Mouse (Mus musculus) stomach, embryonic 15.5 days (tissue): ENCODE data around the gene Lin28b. TPM values are rescaled to one million over a fixed set of nuclear protein-coding genes. Genes with fewer than 3 reads are reported as not detected.

Experiments used
- ATAC-seq: fragments of 200-750 bp; cut with Nextera tagmentation; 2 replicates; pipeline ENCODE4 v1.8.0; 2017; ENCODE audit warnings: low read depth, moderate number of reproducible peaks, moderate TSS enrichment; ENCODE audit not compliant: insufficient read depth, low FRiP score
- H3K27ac ChIP-seq: fragments of 300-500 bp; sonication (generic); 2 replicates; pipeline ENCODE4 v1.5.1; 2015; ENCODE audit warnings: mild to moderate bottlenecking, inconsistent platforms
- H3K27me3 ChIP-seq: fragments of 300-500 bp; sonication (generic); replicated peaks from 2 replicates; pipeline ENCODE4 v1.6.1; 2015; ENCODE audit warnings: inconsistent platforms
- H3K36me3 ChIP-seq: fragments of 300-500 bp; sonication (generic); 2 replicates; pipeline ENCODE4 v1.6.1; 2015; ENCODE audit warnings: inconsistent platforms
- H3K4me1 ChIP-seq: fragments of 300-500 bp; sonication (generic); 2 replicates; pipeline ENCODE4 v1.6.1; 2015; ENCODE audit warnings: inconsistent platforms
- H3K4me2 ChIP-seq: fragments of 300-500 bp; sonication (generic); 2 replicates; pipeline ENCODE4 v1.6.1; 2015; ENCODE audit warnings: mild to moderate bottlenecking, inconsistent platforms
- H3K4me3 ChIP-seq: fragments of 300-500 bp; sonication (generic); replicated peaks from 2 replicates; pipeline ENCODE4 v1.5.1; 2015; ENCODE audit warnings: inconsistent platforms
- H3K9ac ChIP-seq: fragments of 300-500 bp; sonication (generic); 2 replicates; pipeline ENCODE4 v1.6.1; 2015; ENCODE audit warnings: inconsistent platforms
- H3K9me3 ChIP-seq: fragments of 300-500 bp; sonication (generic); 2 replicates; pipeline ENCODE4 v1.6.1; 2016; ENCODE audit warnings: inconsistent platforms
- whole genome bisulfite sequencing: fragments of 180-500 bp; shearing (Covaris S2); methylation state at CpG from one replicate; pipeline ENCODE4 v1.1.7; 2015; 5-methylcytosine and 5-hydroxymethylcytosine counted together
- polyA plus RNA-seq: library from polyadenylated mRNA; unstranded; fragments of >200 nt; fragmentation: Nextera tagmentation; extraction: Ambion mirVana; gene quantifications from 2 replicates; pipeline ENCODE4 v1.2.1, GENCODE M21; 2015

Gene Lin28b
- polyA plus RNA-seq, 1 experiment from 2014 or later: 1.7 TPM

DNA sequence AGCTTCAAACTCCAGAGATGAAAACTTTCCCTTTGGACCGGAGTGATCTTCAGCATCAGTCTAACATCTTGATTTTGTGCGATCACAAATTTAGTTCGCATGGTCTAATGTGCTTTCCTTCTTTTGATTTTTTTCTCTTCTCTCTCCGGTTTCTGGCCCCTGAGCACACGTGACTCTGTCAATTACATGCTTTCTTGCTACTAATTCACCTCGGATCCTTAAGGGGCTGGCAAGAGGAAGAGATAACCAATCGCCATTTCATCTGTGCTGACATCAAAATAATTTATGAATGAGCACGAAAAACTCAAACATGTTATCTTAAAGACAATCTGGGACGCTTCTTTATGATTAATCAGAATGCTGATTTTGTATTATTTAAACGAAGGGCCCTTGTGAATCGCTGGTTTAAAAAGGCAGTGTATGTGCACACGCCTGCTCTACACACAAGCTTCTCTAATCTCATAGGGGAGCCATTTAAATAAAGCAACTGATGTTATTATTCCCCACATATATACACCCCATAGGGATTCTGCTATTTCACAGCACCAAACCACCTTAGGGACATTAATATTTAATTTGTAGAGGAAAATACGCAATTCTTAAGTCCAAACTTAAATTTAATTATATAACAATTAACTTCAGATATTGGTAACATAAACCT lies 16.0 kb downstream of the Lin28b start:
- H3K9me3 ChIP-seq: no peaks in the 10 kb centered on the region
- H3K9ac ChIP-seq: no peak overlapping the region
- no peaks in the 10 kb centered on the region for H3K36me3 ChIP-seq
- 2% methylated on average over 13 of the region's 13 CpGs for WGBS
- peaks cover 20% of the 10 kb centered on the region for H3K27me3 ChIP-seq
- no peak for ATAC-seq
- H3K4me3 ChIP-seq: peak overlapping the region; percentile 42
- H3K27ac ChIP-seq: no peak overlapping the region
- peaks cover 6% of the 10 kb centered on the region; the same call in 1 of the 2 replicates for H3K4me1 ChIP-seq
- H3K4me2 ChIP-seq: peak overlapping the region; percentile 57

DNA sequence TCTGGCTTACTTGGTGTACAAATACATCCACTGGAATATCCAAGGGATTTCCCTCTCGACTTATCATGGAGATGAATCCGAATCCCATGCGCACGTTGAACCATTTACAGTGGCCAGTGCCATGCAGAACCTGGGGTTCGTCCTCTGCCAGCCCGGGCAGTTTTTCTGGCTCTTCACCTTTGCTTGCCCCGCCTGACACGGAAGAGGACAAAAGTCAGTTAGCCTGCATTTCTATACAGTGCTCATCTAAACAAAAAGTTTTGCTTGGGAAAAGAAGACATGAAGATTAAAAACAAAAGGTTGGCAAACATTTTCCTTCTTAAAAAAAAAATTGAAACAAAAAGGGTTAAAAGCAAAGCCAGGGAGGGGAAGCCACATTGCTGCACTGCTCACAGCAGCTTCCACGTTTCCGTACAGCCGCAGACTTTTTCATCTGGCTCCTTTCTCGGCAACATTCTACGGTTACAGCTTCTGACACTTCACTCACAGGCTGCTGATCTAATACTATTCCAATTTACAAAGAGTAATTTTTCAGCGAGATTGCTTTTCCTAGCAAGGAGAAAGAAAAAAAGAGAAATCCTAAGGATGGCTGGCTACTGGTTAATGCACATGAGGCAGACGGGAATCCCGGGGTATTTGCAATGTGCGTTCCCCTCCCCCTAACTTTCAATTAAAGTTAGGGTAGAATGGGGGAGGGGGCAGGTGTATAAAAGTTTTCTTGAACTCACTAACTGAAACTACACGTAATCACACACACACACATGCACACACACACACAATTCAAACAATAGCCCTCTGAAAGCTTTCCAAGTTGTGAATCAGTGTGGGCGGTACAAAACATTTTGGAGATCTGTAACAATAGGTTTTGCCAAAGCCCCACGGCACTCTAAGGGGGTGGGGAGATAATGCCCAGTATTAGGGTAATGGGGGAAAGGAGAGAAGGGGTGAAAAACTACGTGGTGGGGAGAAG lies 16.9 kb downstream of the Lin28b start:
- Histone ChIP-seq H3K36me3 (no peaks in the 10 kb centered on the region), H3K9me3 (no peaks in the 10 kb centered on the region), H3K4me1 (peaks cover 6% of the 10 kb centered on the region; the same call in 1 of the 2 replicates), H3K4me2 (peak overlapping the region; percentile 57), H3K27ac (no peak overlapping the region), H3K4me3 (peak overlapping the region; percentile 42), H3K9ac (no peak overlapping the region), H3K27me3 (peaks cover 20% of the 10 kb centered on the region)
- no peak for ATAC-seq
- WGBS: 2% methylated on average over 21 of the region's 21 CpGs

DNA sequence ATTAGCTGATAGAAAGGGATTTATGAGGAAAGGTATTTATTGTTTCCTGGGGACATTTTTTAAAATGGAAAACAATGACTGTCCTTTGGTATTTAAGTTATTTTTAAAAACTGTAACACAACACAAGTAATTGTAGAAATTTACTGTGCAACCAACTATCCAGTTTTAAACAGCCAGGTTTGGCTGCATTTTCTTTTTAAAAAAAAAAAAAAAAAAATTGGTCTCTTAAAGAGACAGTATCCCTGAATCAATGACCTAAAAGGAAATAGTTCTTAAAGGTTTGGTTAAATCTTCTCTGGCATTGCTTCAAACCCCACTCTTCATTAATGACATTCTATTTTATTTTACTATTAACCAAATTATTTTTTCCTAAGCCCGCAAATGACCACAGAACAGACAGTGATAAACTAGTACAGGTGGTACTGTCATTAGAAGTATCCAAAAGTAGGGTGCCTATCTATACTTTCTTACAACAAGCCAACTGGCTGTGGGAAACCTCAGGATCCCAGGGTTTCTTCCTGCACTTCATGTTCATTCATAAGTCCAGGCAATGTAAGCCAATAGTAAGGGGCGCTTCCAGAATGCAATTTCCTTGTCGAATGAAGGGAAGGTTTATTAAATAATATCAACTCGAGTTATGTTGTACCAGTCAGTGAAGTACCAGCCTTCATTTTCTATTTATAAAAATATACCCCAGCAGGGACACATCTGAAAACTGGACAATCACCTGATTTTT lies 17.8 kb downstream of the Lin28b start:
- no peak overlapping the region for H3K4me3 ChIP-seq
- WGBS: 27% methylated on average over 4 of the region's 4 CpGs
- ATAC-seq: no peak

DNA sequence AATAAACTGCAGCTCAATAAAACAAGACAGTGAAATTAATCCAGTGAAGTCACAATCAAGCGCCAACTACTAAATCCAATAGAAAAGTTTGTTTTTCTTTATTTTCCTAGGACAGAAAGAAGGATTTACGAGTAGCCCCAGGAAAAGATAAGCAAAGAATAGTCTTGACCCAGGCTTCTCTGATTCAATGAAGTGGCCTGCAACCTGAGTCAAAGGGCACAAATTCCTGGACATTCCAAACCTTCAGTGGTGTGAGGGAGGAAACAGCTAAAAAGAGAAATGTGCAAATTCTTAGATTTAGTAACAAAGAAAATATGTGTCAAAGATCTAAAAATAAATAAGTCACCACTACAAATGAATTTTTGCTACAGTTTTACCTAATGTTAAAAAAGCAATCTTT lies 27.6 kb downstream of the Lin28b start:
- Histone ChIP-seq H3K36me3 (no peaks in the 10 kb centered on the region), H3K4me3 (no peak overlapping the region), H3K4me2 (no peak overlapping the region), H3K9ac (no peak overlapping the region), H3K9me3 (no peaks in the 10 kb centered on the region), H3K4me1 (no peaks in the 10 kb centered on the region), H3K27ac (no peak overlapping the region), H3K27me3 (no peaks in the 10 kb centered on the region)
- 52% methylated on average over 2 of the region's 2 CpGs for WGBS
- no peak for ATAC-seq

More for the DNA sequence above, 17.8 kb downstream of the Lin28b start:
- peak overlapping the region; percentile 57 for H3K4me2 ChIP-seq
- H3K4me1 ChIP-seq: peaks cover 4% of the 10 kb centered on the region; the same call in 1 of the 2 replicates
- H3K36me3 ChIP-seq: no peaks in the 10 kb centered on the region
- H3K9me3 ChIP-seq: no peaks in the 10 kb centered on the region
- H3K9ac ChIP-seq: no peak overlapping the region
- no peak overlapping the region for H3K27ac ChIP-seq
- peaks cover 15% of the 10 kb centered on the region for H3K27me3 ChIP-seq

DNA sequence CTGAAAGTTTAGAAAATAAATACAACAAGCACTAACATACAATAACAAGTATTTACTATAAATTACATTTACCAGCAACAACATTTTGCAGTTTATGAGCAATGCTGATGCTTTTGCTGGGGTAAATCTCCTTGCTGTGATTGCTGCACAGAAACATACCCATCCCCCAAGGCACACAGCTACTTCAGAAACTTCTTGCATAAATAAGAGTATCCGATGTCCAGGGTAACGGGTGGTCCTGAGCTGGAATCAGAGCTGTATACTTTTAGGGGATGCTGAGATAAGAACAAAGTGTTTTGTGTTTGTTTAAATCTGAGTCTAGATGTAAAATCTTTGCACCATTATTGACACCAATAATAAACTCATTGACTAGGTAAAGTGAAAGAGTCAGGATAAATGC lies 28.1 kb downstream of the Lin28b start:
- ATAC-seq: no peak

DNA sequence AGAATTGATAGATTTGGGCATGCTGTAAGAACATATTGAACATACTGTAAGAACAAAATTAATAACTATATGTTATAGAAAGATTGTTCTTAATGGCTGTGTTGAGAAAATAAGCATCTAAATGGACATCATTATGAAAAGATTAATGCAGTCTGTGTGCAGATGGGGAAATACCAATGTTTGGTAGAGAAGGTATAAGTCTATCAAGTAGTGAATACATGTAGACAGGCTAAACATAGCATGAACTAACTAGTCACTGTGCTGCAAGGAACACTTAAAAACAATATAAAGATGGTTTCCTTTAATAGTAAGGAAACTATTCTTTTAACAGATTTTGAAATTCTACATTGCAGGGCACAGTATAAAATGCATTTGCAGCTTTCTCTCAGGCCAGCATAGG lies 39.6 kb downstream of the Lin28b start:
- H3K36me3 ChIP-seq: no peaks in the 10 kb centered on the region
- H3K4me2 ChIP-seq: peak overlapping the region; percentile 38; the same call in 1 of the 2 replicates
- no peak overlapping the region for H3K27ac ChIP-seq
- no peaks in the 10 kb centered on the region for H3K9me3 ChIP-seq
- H3K4me1 ChIP-seq: 0 out of 2 replicates have a peak, but pooled peaks cover 3% of the 10 kb centered on the region
- no peak for ATAC-seq
- H3K9ac ChIP-seq: no peak overlapping the region
- no peaks in the 10 kb centered on the region for H3K27me3 ChIP-seq
- no peak overlapping the region for H3K4me3 ChIP-seq

More for the DNA sequence above, 28.1 kb downstream of the Lin28b start:
- no peak overlapping the region for H3K4me3 ChIP-seq
- no peak overlapping the region for H3K27ac ChIP-seq
- H3K9ac ChIP-seq: no peak overlapping the region
- no peaks in the 10 kb centered on the region for H3K4me1 ChIP-seq
- no peaks in the 10 kb centered on the region for H3K27me3 ChIP-seq
- WGBS: 28% methylated on average over 2 of the region's 2 CpGs
- H3K9me3 ChIP-seq: no peaks in the 10 kb centered on the region
- H3K36me3 ChIP-seq: no peaks in the 10 kb centered on the region
- no peak overlapping the region for H3K4me2 ChIP-seq

DNA sequence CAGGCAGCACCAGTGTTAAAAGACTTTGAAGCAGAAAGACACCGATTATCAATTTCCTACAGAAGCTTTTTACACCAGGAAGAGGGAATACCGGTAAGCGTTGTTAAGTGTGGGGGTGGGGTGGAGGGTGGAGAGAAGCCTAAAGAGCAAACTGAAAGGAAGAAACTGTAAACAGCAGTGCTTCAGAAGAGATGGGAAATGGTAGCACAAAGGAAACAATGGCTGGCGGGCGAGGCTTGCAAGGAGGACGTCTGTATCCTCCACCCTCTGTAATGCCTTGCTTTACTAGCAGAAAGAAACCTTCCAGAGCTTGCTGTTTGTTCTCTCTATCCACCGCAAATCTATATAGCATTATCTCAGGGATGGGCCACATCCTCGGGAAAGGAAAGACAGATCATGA lies 40.0 kb downstream of the Lin28b start:
- Histone ChIP-seq H3K36me3 (no peaks in the 10 kb centered on the region), H3K4me3 (peak overlapping the region; percentile 8; the same call in 1 of the 2 replicates), H3K9ac (no peak overlapping the region), H3K9me3 (no peaks in the 10 kb centered on the region), H3K4me2 (peak overlapping the region; percentile 38), H3K27ac (no peak overlapping the region), H3K4me1 (0 out of 2 replicates have a peak, but pooled peaks cover 3% of the 10 kb centered on the region), H3K27me3 (no peaks in the 10 kb centered on the region)
- ATAC-seq: no peak
- 4% methylated on average over 8 of the region's 8 CpGs for WGBS

DNA sequence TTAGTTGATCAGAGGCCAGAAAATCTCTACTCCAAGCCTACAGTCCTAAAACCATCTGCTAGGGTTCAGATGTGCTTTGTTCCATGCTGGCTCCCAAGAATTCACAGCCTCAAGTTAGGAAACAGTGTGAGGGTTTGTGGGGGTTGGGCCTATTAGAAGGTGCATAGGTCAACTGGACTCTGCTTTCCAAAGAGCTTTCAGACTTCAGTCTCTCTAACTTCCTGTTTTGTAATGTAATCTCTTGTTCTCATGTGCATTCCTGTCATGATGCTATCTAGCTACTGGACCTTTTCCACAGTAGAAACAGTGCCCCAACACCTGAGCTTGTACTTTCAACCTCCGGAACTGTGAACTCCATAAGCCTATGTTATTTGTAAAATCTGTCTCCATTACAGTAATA lies 63.8 kb downstream of the Lin28b start:
- Histone ChIP-seq H3K9ac (no peak overlapping the region), H3K4me1 (no peaks in the 10 kb centered on the region), H3K36me3 (no peaks in the 10 kb centered on the region), H3K27me3 (no peaks in the 10 kb centered on the region), H3K9me3 (no peaks in the 10 kb centered on the region), H3K4me3 (no peak overlapping the region), H3K27ac (no peak overlapping the region), H3K4me2 (no peak overlapping the region)
- WGBS: 50% methylated on average over 1 of the region's 1 CpGs
- ATAC-seq: no peak

DNA sequence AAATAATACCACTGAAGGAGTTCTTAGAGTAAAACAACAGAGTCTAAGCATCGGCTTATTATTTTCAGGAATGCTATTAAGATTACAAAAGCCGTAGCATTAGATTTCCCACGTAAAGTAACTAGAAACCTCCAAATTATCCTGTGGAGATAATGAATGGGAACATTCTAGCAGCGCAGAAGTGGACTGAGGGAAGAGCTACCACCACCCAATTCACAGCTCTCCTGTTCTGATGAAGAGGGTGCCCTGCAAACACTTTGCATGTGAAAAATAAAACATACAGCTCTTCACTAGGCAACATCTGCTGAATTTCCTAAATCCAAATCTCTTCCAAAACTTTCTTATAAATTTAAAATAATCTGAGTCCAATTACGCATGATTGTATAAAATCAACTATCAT lies 74.1 kb downstream of the Lin28b start:
- H3K4me3 ChIP-seq: no peak overlapping the region
- no peak overlapping the region for H3K4me2 ChIP-seq
- ATAC-seq: no peak
- H3K9me3 ChIP-seq: no peaks in the 10 kb centered on the region
- no peak overlapping the region for H3K27ac ChIP-seq
- no peaks in the 10 kb centered on the region for H3K4me1 ChIP-seq
- 70% methylated on average over 5 of the region's 5 CpGs for WGBS
- no peaks in the 10 kb centered on the region for H3K36me3 ChIP-seq
- H3K9ac ChIP-seq: no peak overlapping the region
- no peaks in the 10 kb centered on the region for H3K27me3 ChIP-seq

DNA sequence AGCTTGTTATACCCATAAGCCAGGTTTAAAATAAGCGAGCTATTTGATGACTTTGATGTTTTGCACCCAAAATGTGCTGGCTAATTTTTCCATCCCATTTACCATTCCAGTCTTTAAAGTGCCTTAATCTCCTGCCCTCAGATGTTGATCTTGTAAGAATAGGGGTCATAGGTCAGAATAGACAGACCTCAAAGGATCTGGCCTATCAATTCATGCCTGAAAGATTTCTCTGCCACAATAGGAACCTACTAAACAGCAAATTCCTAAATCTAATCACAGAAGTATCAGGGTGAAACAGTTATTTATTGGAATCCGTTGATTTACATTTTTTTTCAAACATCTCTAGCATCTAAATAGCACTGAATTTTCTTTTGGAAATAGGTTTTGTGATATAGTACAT lies 74.5 kb downstream of the Lin28b start:
- no peaks in the 10 kb centered on the region for H3K36me3 ChIP-seq
- H3K9me3 ChIP-seq: no peaks in the 10 kb centered on the region
- no peak overlapping the region for H3K4me2 ChIP-seq
- no peaks in the 10 kb centered on the region for H3K4me1 ChIP-seq
- ATAC-seq: no peak
- no peak overlapping the region for H3K27ac ChIP-seq
- no peaks in the 10 kb centered on the region for H3K27me3 ChIP-seq
- no peak overlapping the region for H3K4me3 ChIP-seq
- WGBS: 63% methylated on average over 2 of the region's 2 CpGs
- H3K9ac ChIP-seq: no peak overlapping the region

DNA sequence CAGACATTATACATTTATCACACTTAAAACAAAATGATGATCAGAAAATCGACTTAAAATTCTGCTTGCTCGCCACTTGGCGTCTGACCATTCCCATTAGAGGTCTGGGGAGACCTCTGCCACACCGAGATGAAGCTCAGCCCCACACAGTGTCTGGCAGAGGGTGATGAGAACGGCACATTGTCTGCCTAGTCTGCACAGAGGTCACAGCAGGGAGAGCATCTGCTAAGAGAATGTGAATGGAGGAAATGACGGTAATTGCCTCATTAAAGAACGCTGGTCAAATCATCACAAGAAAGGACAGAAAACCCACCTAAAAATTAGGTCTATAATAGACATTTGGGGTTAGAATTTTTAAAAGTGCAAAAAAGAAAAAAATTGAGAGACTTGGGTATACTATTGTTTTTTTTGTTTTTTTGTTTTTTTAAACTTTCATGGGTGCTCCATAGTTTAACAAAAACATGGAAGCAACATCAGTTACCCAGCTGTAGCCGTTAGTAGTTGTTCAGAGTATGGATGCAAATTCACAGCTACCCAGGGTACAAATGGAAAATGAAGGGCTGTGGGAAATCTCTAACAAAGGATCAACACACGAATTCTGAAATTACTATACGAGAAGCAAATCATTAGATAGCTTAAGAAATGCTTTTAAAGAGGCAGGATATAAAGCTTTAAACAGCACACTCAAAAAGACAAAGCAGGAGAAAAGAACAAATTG lies 75.4 kb downstream of the Lin28b start:
- Histone ChIP-seq H3K27me3 (no peaks in the 10 kb centered on the region), H3K4me2 (no peak overlapping the region), H3K36me3 (no peaks in the 10 kb centered on the region), H3K4me1 (no peaks in the 10 kb centered on the region), H3K9me3 (no peaks in the 10 kb centered on the region), H3K9ac (no peak overlapping the region), H3K4me3 (no peak overlapping the region), H3K27ac (no peak overlapping the region)
- no peak for ATAC-seq
- WGBS: 63% methylated on average over 10 of the region's 10 CpGs
